Mouse (Mus musculus) brain, embryonic 14.5 days (tissue): ENCODE measurements around the gene Dlx4.

Source experiments
- CTCF ChIP-seq: fragments of 200-500 bp; IDR thresholded peaks from 2 replicates; pipeline ENCODE4 v1.5.1; 2012; ENCODE audit warnings: inconsistent platforms, mild to moderate bottlenecking, moderate library complexity, borderline replicate concordance; ENCODE audit not compliant: insufficient read depth, insufficient read length; ENCODE audit errors: extremely low read depth
- POLR2A ChIP-seq: fragments of 200-500 bp; IDR thresholded peaks from 2 replicates; pipeline ENCODE4 v1.6.1; 2012; ENCODE audit warnings: mild to moderate bottlenecking, inconsistent platforms, borderline replicate concordance; ENCODE audit not compliant: poor library complexity, insufficient read depth, insufficient read length, severe bottlenecking; ENCODE audit errors: extremely low read depth

DNA sequence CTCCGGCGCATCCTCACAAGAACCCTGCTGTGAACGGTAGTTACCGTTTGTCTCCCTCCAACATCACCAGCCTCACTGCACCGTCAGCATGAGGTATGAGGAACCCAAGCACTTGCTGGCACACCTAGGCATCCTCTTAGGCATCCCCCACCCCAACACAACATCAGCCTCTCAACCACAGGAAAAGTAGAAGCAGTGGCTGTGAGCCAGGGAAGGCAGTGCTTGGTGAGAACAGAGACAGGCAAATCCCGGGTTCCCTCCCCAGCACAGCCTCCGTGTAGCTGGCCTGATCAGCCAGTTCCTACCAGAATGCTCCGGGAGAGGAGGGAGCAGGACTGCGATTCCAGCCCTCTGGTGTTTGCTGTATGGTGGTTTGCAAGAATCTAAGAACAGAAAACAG lies 2.7 kb upstream of the Dlx4 start:
- TF ChIP-seq CTCF (no peak), POLR2A (no peak)
